Mouse (Mus musculus) MEL-GATA-1-ER (cell line): ENCODE measurements at regions not wholly inside any gene's neighbourhood (a gene's known extent, or its start where the extent isn't known, plus 50 kb on each side); places are given as distances from the start of the nearest gene placed in this dataset.

ENCODE experiments used
- DNase-seq: peaks from one replicate; pipeline ENCODE4 v3.0.0-alpha.2; 2012; ENCODE audit warnings: low read depth; ENCODE audit errors: extremely low read depth

DNA sequence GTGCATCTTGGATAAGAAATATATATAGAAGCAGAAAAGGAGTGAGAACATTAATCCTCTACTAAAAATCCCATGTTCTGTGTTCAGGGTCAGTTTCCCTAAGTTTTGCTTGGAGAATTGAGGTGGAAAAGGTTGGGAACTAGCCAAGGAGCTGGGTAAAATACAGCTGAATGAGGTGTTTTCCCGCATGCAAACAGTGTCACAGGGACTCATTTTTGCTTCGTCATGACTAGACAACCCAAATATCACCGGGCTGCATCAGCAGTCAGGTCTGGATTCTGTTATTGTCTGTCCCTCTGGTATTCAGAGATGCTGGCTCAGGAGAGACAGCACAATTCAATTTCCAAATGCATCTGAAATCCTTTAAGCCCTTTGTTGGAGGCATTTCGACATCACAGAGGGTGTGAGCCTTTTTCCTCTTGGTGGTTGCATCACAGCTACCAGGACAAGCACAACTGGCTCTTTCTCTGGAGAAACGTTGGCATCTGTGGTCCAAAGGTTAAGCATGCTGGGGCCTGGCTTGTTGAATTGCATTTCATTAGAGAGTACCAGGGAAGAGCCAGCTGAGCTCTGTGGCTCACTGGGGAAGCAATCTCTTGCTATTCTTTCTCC, 59.6 kb upstream of the Sesn3 start:
- no peak for DNase-seq

DNA sequence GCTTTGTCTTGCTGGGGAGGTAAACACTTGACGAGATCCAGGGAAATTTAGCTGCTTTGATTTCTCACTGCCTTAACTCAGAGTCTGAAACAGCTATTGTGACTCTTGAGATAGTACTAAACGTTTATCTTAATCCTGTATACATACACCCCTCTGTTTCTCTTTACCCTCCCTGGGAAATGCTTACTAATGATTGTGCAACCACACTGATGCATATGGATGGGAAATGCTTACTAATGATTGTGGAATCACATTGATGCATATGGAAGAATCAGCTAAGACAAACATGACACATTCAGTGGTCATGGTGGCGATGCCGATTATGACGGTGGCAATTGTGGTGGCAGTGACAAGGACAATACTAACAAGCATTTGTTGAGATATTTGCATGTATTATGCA, 58.9 kb upstream of the Sesn3 start:
- DNase-seq = no peak

DNA sequence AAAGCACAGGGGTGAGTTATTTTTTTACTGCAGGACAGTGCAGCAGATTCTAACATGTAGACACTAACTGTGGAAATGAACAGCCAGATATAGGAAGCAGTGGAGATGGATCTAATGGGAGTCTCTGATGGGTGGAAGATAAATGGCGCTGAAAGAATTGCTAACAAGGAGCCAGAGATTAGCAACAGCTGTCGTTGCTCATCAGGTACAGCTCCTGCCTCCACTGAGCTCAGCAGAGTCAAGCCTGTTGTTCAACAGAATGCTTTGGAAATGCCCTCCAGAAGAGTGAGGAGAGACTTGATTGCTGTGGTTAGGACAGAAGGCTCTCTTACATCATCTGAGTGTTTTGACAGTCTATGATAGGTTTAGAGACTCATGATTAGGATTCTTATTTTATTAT, 51.9 kb upstream of the Sesn3 start:
- DNase-seq = no peak
